Mouse (Mus musculus) ES-Bruce4 (cell line): Measurements from ENCODE around the gene Sox8. TPM values are rescaled to one million over a fixed set of nuclear protein-coding genes. Genes with fewer than 3 reads are reported as not detected.

ENCODE experiments used
- H3K27ac ChIP-seq: 2 replicates; pipeline ENCODE4 v1.5.1; 2012; ENCODE audit warnings: low read length, inconsistent platforms; ENCODE audit not compliant: insufficient read depth
- H3K27me3 ChIP-seq: 2 replicates; pipeline ENCODE4 v1.6.1; 2012; ENCODE audit warnings: mild to moderate bottlenecking, low read length, inconsistent platforms; ENCODE audit not compliant: control insufficient read depth, poor library complexity, insufficient read depth, severe bottlenecking
- H3K36me3 ChIP-seq: 2 replicates; pipeline ENCODE4 v1.6.1; 2012; ENCODE audit warnings: inconsistent platforms, mild to moderate bottlenecking, low read length, moderate library complexity; ENCODE audit not compliant: control insufficient read depth, poor library complexity, insufficient read depth, severe bottlenecking
- H3K4me1 ChIP-seq: one replicate; pipeline ENCODE4 v1.8.1; 2011; ENCODE audit warnings: low read length; ENCODE audit not compliant: control insufficient read depth, insufficient read depth
- H3K4me3 ChIP-seq: 2 replicates; pipeline ENCODE4 v1.5.1; 2011; ENCODE audit warnings: low read depth, mild to moderate bottlenecking, low read length
- H3K9ac ChIP-seq: 2 replicates; pipeline ENCODE4 v1.6.1; 2012; ENCODE audit warnings: low read depth, mild to moderate bottlenecking, inconsistent platforms; ENCODE audit not compliant: poor library complexity, severe bottlenecking
- H3K9me3 ChIP-seq: replicated peaks from 2 replicates; pipeline ENCODE4 v1.6.1; 2012; ENCODE audit warnings: mild to moderate bottlenecking, low read length, inconsistent platforms; ENCODE audit not compliant: control insufficient read depth, poor library complexity, insufficient read depth, severe bottlenecking
- CTCF ChIP-seq: IDR thresholded peaks from one replicate; pipeline ENCODE4 v1.8.1; 2011; ENCODE audit warnings: low read depth, low read length
- EP300 ChIP-seq: IDR thresholded peaks from 2 replicates; pipeline ENCODE4 v1.6.1; 2011; ENCODE audit warnings: low read depth, low read length; ENCODE audit not compliant: insufficient read depth
- POLR2A ChIP-seq: IDR thresholded peaks from one replicate; pipeline ENCODE4 v1.8.1; 2011; ENCODE audit warnings: low read length; ENCODE audit not compliant: insufficient read depth
- polyA plus RNA-seq: library from polyadenylated mRNA; stranded (reverse); fragments of >200 nt; gene quantifications from 2 replicates; pipeline ENCODE4 v1.2.4, GENCODE M21; 2011; ENCODE audit warnings: low read depth; ENCODE audit not compliant: missing spikeins, insufficient read depth, insufficient read length

The Sox8 gene
- polyA plus RNA-seq, 1 experiment: 0.48 TPM

- Histone ChIP-seq H3K9ac (no peak overlapping the region), H3K9me3 (no peaks in the 10 kb centered on the region), H3K4me1 (no peaks in the 10 kb centered on the region), H3K27me3 (no peaks in the 10 kb centered on the region; the same call in 1 of the 2 replicates), H3K36me3 (no peaks in the 10 kb centered on the region), H3K4me3 (no peak overlapping the region), H3K27ac (no peak overlapping the region)
- TF ChIP-seq CTCF (no peak), EP300 (no peak), POLR2A (no peak)
These were observed 6.0 kb downstream of the Sox8 start for GRCm38 (mm10) chr17:25564481-25564880.

- Histone ChIP-seq H3K4me1 (no peaks in the 10 kb centered on the region), H3K4me3 (no peak overlapping the region), H3K27me3 (no peaks in the 10 kb centered on the region), H3K9me3 (no peaks in the 10 kb centered on the region), H3K9ac (no peak overlapping the region), H3K36me3 (no peaks in the 10 kb centered on the region), H3K27ac (no peak overlapping the region)
- TF ChIP-seq CTCF (no peak), EP300 (no peak), POLR2A (no peak)
These were observed 9.1 kb downstream of the Sox8 start for GRCm38 (mm10) chr17:25561223-25562028.

GRCm38 (mm10) chr17:25560554-25561222 is 9.8 kb downstream of the Sox8 start:
- Histone ChIP-seq H3K4me3 (no peak overlapping the region), H3K4me1 (no peaks in the 10 kb centered on the region), H3K9me3 (no peaks in the 10 kb centered on the region), H3K27me3 (no peaks in the 10 kb centered on the region), H3K27ac (no peak overlapping the region), H3K9ac (no peak overlapping the region), H3K36me3 (no peaks in the 10 kb centered on the region)
- TF ChIP-seq CTCF (no peak), EP300 (no peak), POLR2A (no peak)

- Histone ChIP-seq H3K9ac (no peak overlapping the region), H3K36me3 (no peaks in the 10 kb centered on the region), H3K4me3 (no peak overlapping the region), H3K4me1 (no peaks in the 10 kb centered on the region), H3K27me3 (no peaks in the 10 kb centered on the region), H3K27ac (no peak overlapping the region), H3K9me3 (no peaks in the 10 kb centered on the region)
- TF ChIP-seq CTCF: no peak
- TF ChIP-seq EP300: no peak
- no peak for TF ChIP-seq POLR2A
These were observed 10.9 kb downstream of the Sox8 start for GRCm38 (mm10) chr17:25559634-25560033.

- Histone ChIP-seq H3K9ac (no peak overlapping the region; the same call in 1 of the 2 replicates), H3K27ac (no peak overlapping the region), H3K4me3 (peak overlapping the region; percentile 19; the same call in 1 of the 2 replicates), H3K27me3 (no peaks in the 10 kb centered on the region), H3K9me3 (no peaks in the 10 kb centered on the region), H3K4me1 (no peaks in the 10 kb centered on the region), H3K36me3 (no peaks in the 10 kb centered on the region)
- TF ChIP-seq EP300 (no peak), POLR2A (no peak), CTCF (no peak)
These were observed 13.7 kb downstream of the Sox8 start for GRCm38 (mm10) chr17:25556630-25557354.
